Mouse (Mus musculus): ENCODE data around the gene Vgf.

Gene Vgf

GRCm38 (mm10) chr5:137029643-137030415 lies 3.6 kb downstream of the Vgf start:
- CTCF ChIA-PET: no interaction called here

- CTCF ChIA-PET: interaction anchor here (1.7 kb wide), 1 partner anchor 15 kb away, joined by 6 read pairs; the partner anchor contains the start of gene Ap1s1
Observed at GRCm38 (mm10) chr5:137030416-137030810, 4.2 kb downstream of the Vgf start.

- CTCF ChIA-PET: interaction anchor here (1.7 kb wide), 1 partner anchor 14 kb away, joined by 6 read pairs; the partner anchor contains the start of gene Ap1s1
Observed at GRCm38 (mm10) chr5:137031076-137032032, 5.2 kb downstream of the Vgf start.

GRCm38 (mm10) chr5:137032033-137032421 lies 5.8 kb downstream of the Vgf start:
- CTCF ChIA-PET: interaction anchor here (1.7 kb wide), 1 partner anchor 13 kb away, joined by 6 read pairs; the partner anchor contains the start of gene Ap1s1

- CTCF ChIA-PET: no interaction called here
Observed at GRCm38 (mm10) chr5:137032641-137033074, 6.5 kb downstream of the Vgf start.

GRCm38 (mm10) chr5:137036211-137036610 lies 10.0 kb downstream of the Vgf start:
- CTCF ChIA-PET: no interaction called here

GRCm38 (mm10) chr5:137039453-137039852 lies 13.3 kb downstream of the Vgf start:
- CTCF ChIA-PET: no interaction called here

- CTCF ChIA-PET: interaction anchor here (0.6 kb wide), 1 partner anchor 35 kb away, joined by 7 read pairs; no protein-coding TSS in a partner anchor
Observed at GRCm38 (mm10) chr5:137041442-137041841, 15.2 kb downstream of the Vgf start.

GRCm38 (mm10) chr5:137043997-137044396 lies 17.8 kb downstream of the Vgf start:
- CTCF ChIA-PET: interaction anchor here (2.3 kb wide), 1 partner anchor 13 kb away, joined by 6 read pairs; no protein-coding TSS in a partner anchor

GRCm38 (mm10) chr5:137045402-137046323 lies 19.5 kb downstream of the Vgf start, which contains the start of gene Ap1s1:
Ap1s1 (minus strand) TSS chr5:137046135.
- CTCF ChIA-PET: interaction anchor here (2.3 kb wide), 1 partner anchor 14 kb away, joined by 6 read pairs; no protein-coding TSS in a partner anchor

GRCm38 (mm10) chr5:137046324-137046718 lies 20.1 kb downstream of the Vgf start:
- CTCF ChIA-PET: interaction anchor here (2.3 kb wide), 1 partner anchor 15 kb away, joined by 6 read pairs; no protein-coding TSS in a partner anchor

GRCm38 (mm10) chr5:137046991-137047390 lies 20.8 kb downstream of the Vgf start:
- CTCF ChIA-PET: interaction anchor here (0.7 kb wide), 1 partner anchor 14 kb away, joined by 5 read pairs; no protein-coding TSS in a partner anchor

GRCm38 (mm10) chr5:137051125-137051524 lies 24.9 kb downstream of the Vgf start:
- CTCF ChIA-PET: no interaction called here

- CTCF ChIA-PET: no interaction called here
Observed at GRCm38 (mm10) chr5:137051914-137052505, 25.8 kb downstream of the Vgf start.

- CTCF ChIA-PET: no interaction called here
Observed at GRCm38 (mm10) chr5:137054299-137054698, 28.1 kb downstream of the Vgf start.

- CTCF ChIA-PET: no interaction called here
Observed at GRCm38 (mm10) chr5:137054873-137055272, 28.7 kb downstream of the Vgf start.

GRCm38 (mm10) chr5:137061809-137062481 lies 35.8 kb downstream of the Vgf start:
- CTCF ChIA-PET: interaction anchor here (0.6 kb wide), 1 partner anchor 15 kb away, joined by 5 read pairs; no protein-coding TSS in a partner anchor

GRCm38 (mm10) chr5:137062601-137063000 lies 36.4 kb downstream of the Vgf start:
- CTCF ChIA-PET: interaction anchor here (0.6 kb wide), 1 partner anchor 20 kb away, joined by 4 read pairs; no protein-coding TSS in a partner anchor

- CTCF ChIA-PET: no interaction called here
Observed at GRCm38 (mm10) chr5:137065454-137065853, 39.3 kb downstream of the Vgf start.

- CTCF ChIA-PET: no interaction called here
Observed at GRCm38 (mm10) chr5:137065923-137066322, 39.7 kb downstream of the Vgf start.
